Mouse (Mus musculus): ENCODE measurements at regions not wholly inside any gene's neighbourhood (a gene's known extent, or its start where the extent isn't known, plus 50 kb on each side); places are given as distances from the start of the nearest gene placed in this dataset.

GRCm38 (mm10) chr5:101211974-101212373 is 366.5 kb downstream of the Gpat3 start:
- no peak for ATAC-seq (ENCODE audit: low read depth)

GRCm38 (mm10) chr5:101208150-101208549 is 362.6 kb downstream of the Gpat3 start:
- Histone ChIP-seq H3K36me3 (ENCODE audit: control insufficient read depth, insufficient read depth, low read length) (no peaks in the 10 kb centered on the region), H3K27ac (ENCODE audit: low read length) (no peak overlapping the region), H3K9me3 (ENCODE audit: control insufficient read depth, low read length) (no peaks in the 10 kb centered on the region), H3K27me3 (ENCODE audit: control insufficient read depth, insufficient read depth, low read depth, low read length) (no peaks in the 10 kb centered on the region), H3K9ac (ENCODE audit: low read length) (no peak overlapping the region), H3K4me1 (replicated peaks; ENCODE audit: control insufficient read depth, insufficient read depth, low read length) (no peaks in the 10 kb centered on the region), H3K4me3 (ENCODE audit: low read length) (no peak overlapping the region), H3K4me2 (ENCODE audit: low read depth, low read length) (no peak overlapping the region)
- WGBS, result 83% methylated on average over 5 of the region's 5 CpGs
- ATAC-seq (ENCODE audit: low read depth), result no peak

More at GRCm38 (mm10) chr5:101211974-101212373, 366.5 kb downstream of the Gpat3 start:
- Histone ChIP-seq H3K9me3 (ENCODE audit: control insufficient read depth, low read length) (no peaks in the 10 kb centered on the region), H3K9ac (ENCODE audit: low read length) (no peak overlapping the region), H3K27ac (ENCODE audit: low read length) (no peak overlapping the region), H3K4me3 (ENCODE audit: low read length) (no peak overlapping the region), H3K4me2 (ENCODE audit: low read depth, low read length) (no peak overlapping the region), H3K36me3 (ENCODE audit: control insufficient read depth, insufficient read depth, low read length) (no peaks in the 10 kb centered on the region), H3K4me1 (replicated peaks; ENCODE audit: control insufficient read depth, insufficient read depth, low read length) (no peaks in the 10 kb centered on the region), H3K27me3 (ENCODE audit: control insufficient read depth, insufficient read depth, low read depth, low read length) (no peaks in the 10 kb centered on the region)
- 88% methylated on average over 4 of the region's 4 CpGs for WGBS

DNA sequence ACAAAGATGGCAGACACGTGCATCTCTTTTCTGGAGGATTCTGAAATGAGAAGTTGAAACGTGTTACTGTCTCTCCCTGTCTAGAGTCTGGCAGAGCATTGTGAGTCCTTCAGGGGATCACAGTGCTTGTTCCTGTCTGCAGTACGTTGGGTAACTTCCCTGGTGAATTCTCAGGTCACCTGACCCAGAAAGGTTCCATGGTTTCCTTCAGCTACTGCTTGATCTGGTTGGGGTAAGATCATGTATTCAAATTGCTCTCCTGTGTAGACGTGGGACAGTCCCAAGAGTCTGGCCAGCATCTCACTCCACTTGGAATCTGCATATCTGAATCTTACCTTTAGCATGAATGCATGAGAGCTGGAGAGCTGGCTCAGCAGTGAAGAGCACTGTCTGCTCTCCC is 350.0 kb downstream of the Gpat3 start:
- H3K27ac ChIP-seq (ENCODE audit: low read length), result no peak overlapping the region
- 74% methylated on average over 4 of the region's 4 CpGs for WGBS

GRCm38 (mm10) chr5:101190976-101191375 is 345.5 kb downstream of the Gpat3 start:
- H3K36me3 ChIP-seq (ENCODE audit: control insufficient read depth, insufficient read depth, low read length), result no peaks in the 10 kb centered on the region
- H3K27me3 ChIP-seq (ENCODE audit: control insufficient read depth, insufficient read depth, low read depth, low read length), result no peaks in the 10 kb centered on the region
- H3K4me1 ChIP-seq (replicated peaks; ENCODE audit: control insufficient read depth, insufficient read depth, low read length), result no peaks in the 10 kb centered on the region
- no peak for ATAC-seq (ENCODE audit: low read depth)
- H3K9ac ChIP-seq (ENCODE audit: low read length), result no peak overlapping the region
- no peak overlapping the region for H3K27ac ChIP-seq (ENCODE audit: low read length)
- 82% methylated on average over 2 of the region's 2 CpGs for WGBS
- H3K4me2 ChIP-seq (ENCODE audit: low read depth, low read length), result no peak overlapping the region
- no peaks in the 10 kb centered on the region for H3K9me3 ChIP-seq (ENCODE audit: control insufficient read depth, low read length)
- no peak overlapping the region for H3K4me3 ChIP-seq (ENCODE audit: low read length)

More for the DNA sequence above, 350.0 kb downstream of the Gpat3 start:
- H3K36me3 ChIP-seq (ENCODE audit: control insufficient read depth, insufficient read depth, low read length), result no peaks in the 10 kb centered on the region
- no peak overlapping the region for H3K9ac ChIP-seq (ENCODE audit: low read length)
- no peak overlapping the region for H3K4me3 ChIP-seq (ENCODE audit: low read length)
- no peak overlapping the region for H3K4me2 ChIP-seq (ENCODE audit: low read depth, low read length)
- no peak for ATAC-seq (ENCODE audit: low read depth)
- H3K9me3 ChIP-seq (ENCODE audit: control insufficient read depth, low read length), result no peaks in the 10 kb centered on the region
- no peaks in the 10 kb centered on the region for H3K27me3 ChIP-seq (ENCODE audit: control insufficient read depth, insufficient read depth, low read depth, low read length)
- H3K4me1 ChIP-seq (replicated peaks; ENCODE audit: control insufficient read depth, insufficient read depth, low read length), result no peaks in the 10 kb centered on the region

DNA sequence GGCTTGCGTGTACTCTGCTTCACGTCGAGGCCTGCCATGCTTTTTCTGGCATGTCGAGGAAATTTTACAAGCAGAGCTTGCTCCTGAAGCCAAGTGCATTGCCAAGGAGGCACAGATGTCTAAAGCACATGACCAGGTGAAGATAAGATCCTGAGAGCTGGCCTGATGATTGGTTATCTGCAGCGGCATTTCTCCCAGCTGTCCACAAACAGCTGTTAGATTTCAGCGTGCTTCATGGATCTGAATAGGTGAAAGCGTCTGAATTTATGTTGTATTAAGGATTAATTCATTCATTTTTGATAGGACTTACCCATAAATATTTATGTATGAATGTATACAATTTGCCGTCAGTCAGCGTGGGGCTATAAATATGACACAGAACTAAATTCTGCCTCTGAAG is 327.7 kb downstream of the Gpat3 start:
- Histone ChIP-seq H3K9me3 (ENCODE audit: control insufficient read depth, low read length) (no peaks in the 10 kb centered on the region), H3K4me1 (replicated peaks; ENCODE audit: control insufficient read depth, insufficient read depth, low read length) (no peaks in the 10 kb centered on the region), H3K9ac (ENCODE audit: low read length) (no peak overlapping the region), H3K27ac (ENCODE audit: low read length) (0 out of 2 replicates have a peak overlapping the region, but pooled peaks have one; percentile 12), H3K4me2 (ENCODE audit: low read depth, low read length) (no peak overlapping the region), H3K36me3 (ENCODE audit: control insufficient read depth, insufficient read depth, low read length) (no peaks in the 10 kb centered on the region), H3K4me3 (ENCODE audit: low read length) (no peak overlapping the region), H3K27me3 (ENCODE audit: control insufficient read depth, insufficient read depth, low read depth, low read length) (no peaks in the 10 kb centered on the region)
- ATAC-seq (ENCODE audit: low read depth), result peak; percentile 45; the same call in 1 of the 2 replicates
- WGBS, result 39% methylated on average over 9 of the region's 9 CpGs

DNA sequence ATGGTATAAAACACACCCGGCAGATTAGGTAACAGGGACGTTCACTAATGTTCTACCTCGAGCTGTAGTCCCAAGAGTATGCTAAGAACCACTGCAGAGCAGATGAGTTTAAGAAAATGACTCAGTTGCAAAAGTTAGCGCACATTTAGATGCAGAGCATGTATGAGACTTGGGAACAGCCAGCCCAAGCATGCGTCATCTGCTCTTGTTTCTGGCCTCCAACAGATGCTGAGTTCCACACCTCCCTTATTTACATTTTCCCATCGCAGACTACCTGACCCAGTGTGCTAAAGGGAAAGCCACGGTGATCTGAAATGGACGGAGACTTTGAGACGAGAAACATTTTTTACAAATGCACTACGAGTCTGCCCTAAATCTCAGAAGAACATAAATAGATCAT is 327.3 kb downstream of the Gpat3 start:
- Histone ChIP-seq H3K4me2 (ENCODE audit: low read depth, low read length) (no peak overlapping the region), H3K9me3 (ENCODE audit: control insufficient read depth, low read length) (no peaks in the 10 kb centered on the region), H3K27ac (ENCODE audit: low read length) (0 out of 2 replicates have a peak overlapping the region, but pooled peaks have one; percentile 12), H3K4me3 (ENCODE audit: low read length) (no peak overlapping the region), H3K4me1 (replicated peaks; ENCODE audit: control insufficient read depth, insufficient read depth, low read length) (no peaks in the 10 kb centered on the region), H3K36me3 (ENCODE audit: control insufficient read depth, insufficient read depth, low read length) (no peaks in the 10 kb centered on the region), H3K9ac (ENCODE audit: low read length) (no peak overlapping the region), H3K27me3 (ENCODE audit: control insufficient read depth, insufficient read depth, low read depth, low read length) (no peaks in the 10 kb centered on the region)
- 55% methylated on average over 10 of the region's 10 CpGs for WGBS
- ATAC-seq (ENCODE audit: low read depth), result no peak

DNA sequence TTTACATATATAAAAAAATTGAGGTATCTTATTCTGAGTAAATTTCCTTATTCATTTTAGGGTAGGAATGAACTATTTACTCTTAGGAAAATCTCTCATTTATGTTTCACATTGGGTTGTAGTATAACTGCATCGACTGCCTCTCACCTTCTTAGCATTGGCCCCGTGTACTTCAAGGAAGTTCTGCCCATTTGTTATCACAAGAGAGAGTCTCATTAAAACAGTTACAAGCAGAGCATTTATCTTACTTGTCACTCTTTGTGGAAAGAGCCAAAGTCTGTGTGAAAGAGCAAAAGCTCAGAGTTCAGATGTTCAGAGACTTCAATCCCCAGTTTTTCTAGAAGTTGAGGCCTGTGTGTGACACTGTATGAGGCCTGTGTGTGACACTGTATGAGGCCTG is 323.6 kb downstream of the Gpat3 start:
- Histone ChIP-seq H3K4me1 (replicated peaks; ENCODE audit: control insufficient read depth, insufficient read depth, low read length) (no peaks in the 10 kb centered on the region), H3K27me3 (ENCODE audit: control insufficient read depth, insufficient read depth, low read depth, low read length) (no peaks in the 10 kb centered on the region), H3K9me3 (ENCODE audit: control insufficient read depth, low read length) (no peaks in the 10 kb centered on the region), H3K9ac (ENCODE audit: low read length) (no peak overlapping the region), H3K36me3 (ENCODE audit: control insufficient read depth, insufficient read depth, low read length) (no peaks in the 10 kb centered on the region), H3K4me3 (ENCODE audit: low read length) (no peak overlapping the region), H3K4me2 (ENCODE audit: low read depth, low read length) (no peak overlapping the region), H3K27ac (ENCODE audit: low read length) (no peak overlapping the region)
- 37% methylated on average over 2 of the region's 2 CpGs for WGBS
- no peak for ATAC-seq (ENCODE audit: low read depth)

DNA sequence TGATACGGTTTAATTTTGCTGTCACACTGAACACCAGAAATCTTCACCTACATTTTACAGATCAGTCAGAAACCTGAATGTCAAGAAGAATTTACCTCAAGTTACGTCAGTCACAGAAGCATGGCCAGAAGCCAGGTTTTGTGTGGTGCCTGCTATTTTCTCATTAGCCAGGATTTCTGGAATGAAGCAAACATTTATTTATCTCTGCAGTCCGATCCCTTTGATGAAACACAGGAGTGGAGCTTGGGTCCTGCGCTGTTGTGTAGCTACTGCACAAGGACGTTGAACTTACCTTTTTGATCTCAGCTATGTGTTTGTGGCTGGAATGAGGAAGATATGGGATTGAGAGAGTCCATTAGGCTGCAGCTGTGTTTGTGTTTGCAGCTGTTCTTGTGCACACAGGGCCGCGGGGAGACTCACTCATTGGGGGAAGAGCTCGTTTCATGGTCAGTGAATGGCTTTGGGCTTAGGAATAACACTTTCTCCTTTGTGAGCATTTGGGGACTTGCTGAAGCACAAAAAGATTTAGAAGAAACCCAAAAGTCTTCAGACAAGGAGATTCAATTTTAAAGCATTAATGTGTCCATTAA is 318.2 kb downstream of the Gpat3 start:
- no peak overlapping the region for H3K27ac ChIP-seq (ENCODE audit: low read length)
- H3K4me2 ChIP-seq (ENCODE audit: low read depth, low read length), result no peak overlapping the region
- no peak overlapping the region for H3K9ac ChIP-seq (ENCODE audit: low read length)
- no peaks in the 10 kb centered on the region for H3K27me3 ChIP-seq (ENCODE audit: control insufficient read depth, insufficient read depth, low read depth, low read length)
- no peaks in the 10 kb centered on the region for H3K36me3 ChIP-seq (ENCODE audit: control insufficient read depth, insufficient read depth, low read length)
- H3K4me3 ChIP-seq (ENCODE audit: low read length), result no peak overlapping the region
- 18% methylated on average over 8 of the region's 8 CpGs for WGBS
- H3K4me1 ChIP-seq (replicated peaks; ENCODE audit: control insufficient read depth, insufficient read depth, low read length), result no peaks in the 10 kb centered on the region
- no peak for ATAC-seq (ENCODE audit: low read depth)
- H3K9me3 ChIP-seq (ENCODE audit: control insufficient read depth, low read length), result no peaks in the 10 kb centered on the region

- Histone ChIP-seq H3K27ac (ENCODE audit: low read length) (no peak overlapping the region), H3K4me2 (ENCODE audit: low read depth, low read length) (no peak overlapping the region)
These were observed 317.6 kb downstream of the Gpat3 start for GRCm38 (mm10) chr5:101163112-101163511.

GRCm38 (mm10) chr5:101157416-101157815 is 311.9 kb downstream of the Gpat3 start:
- 72% methylated on average over 1 of the region's 1 CpGs for WGBS
- Histone ChIP-seq H3K36me3 (ENCODE audit: control insufficient read depth, insufficient read depth, low read length) (no peaks in the 10 kb centered on the region), H3K27me3 (ENCODE audit: control insufficient read depth, insufficient read depth, low read depth, low read length) (no peaks in the 10 kb centered on the region), H3K9me3 (ENCODE audit: control insufficient read depth, low read length) (no peaks in the 10 kb centered on the region), H3K4me2 (ENCODE audit: low read depth, low read length) (no peak overlapping the region), H3K4me3 (ENCODE audit: low read length) (no peak overlapping the region), H3K4me1 (replicated peaks; ENCODE audit: control insufficient read depth, insufficient read depth, low read length) (no peaks in the 10 kb centered on the region), H3K9ac (ENCODE audit: low read length) (no peak overlapping the region), H3K27ac (ENCODE audit: low read length) (no peak overlapping the region)
- no peak for ATAC-seq (ENCODE audit: low read depth)

More at GRCm38 (mm10) chr5:101163112-101163511, 317.6 kb downstream of the Gpat3 start:
- Histone ChIP-seq H3K9me3 (ENCODE audit: control insufficient read depth, low read length) (no peaks in the 10 kb centered on the region), H3K4me3 (ENCODE audit: low read length) (no peak overlapping the region), H3K27me3 (ENCODE audit: control insufficient read depth, insufficient read depth, low read depth, low read length) (no peaks in the 10 kb centered on the region), H3K36me3 (ENCODE audit: control insufficient read depth, insufficient read depth, low read length) (no peaks in the 10 kb centered on the region), H3K9ac (ENCODE audit: low read length) (no peak overlapping the region), H3K4me1 (replicated peaks; ENCODE audit: control insufficient read depth, insufficient read depth, low read length) (no peaks in the 10 kb centered on the region)
- WGBS, result 8% methylated on average over 5 of the region's 5 CpGs
- ATAC-seq (ENCODE audit: low read depth), result no peak
